Mouse (Mus musculus) naive thymus-derived CD4-positive, alpha-beta T cell, adult 2 months (primary cell): Measurements from ENCODE around the gene Eva1a.

Experiments used
- DNase-seq: peaks from one replicate; pipeline ENCODE4 v3.0.0-alpha.2; 2011; ENCODE audit warnings: low read depth

Eva1a gene

DNA sequence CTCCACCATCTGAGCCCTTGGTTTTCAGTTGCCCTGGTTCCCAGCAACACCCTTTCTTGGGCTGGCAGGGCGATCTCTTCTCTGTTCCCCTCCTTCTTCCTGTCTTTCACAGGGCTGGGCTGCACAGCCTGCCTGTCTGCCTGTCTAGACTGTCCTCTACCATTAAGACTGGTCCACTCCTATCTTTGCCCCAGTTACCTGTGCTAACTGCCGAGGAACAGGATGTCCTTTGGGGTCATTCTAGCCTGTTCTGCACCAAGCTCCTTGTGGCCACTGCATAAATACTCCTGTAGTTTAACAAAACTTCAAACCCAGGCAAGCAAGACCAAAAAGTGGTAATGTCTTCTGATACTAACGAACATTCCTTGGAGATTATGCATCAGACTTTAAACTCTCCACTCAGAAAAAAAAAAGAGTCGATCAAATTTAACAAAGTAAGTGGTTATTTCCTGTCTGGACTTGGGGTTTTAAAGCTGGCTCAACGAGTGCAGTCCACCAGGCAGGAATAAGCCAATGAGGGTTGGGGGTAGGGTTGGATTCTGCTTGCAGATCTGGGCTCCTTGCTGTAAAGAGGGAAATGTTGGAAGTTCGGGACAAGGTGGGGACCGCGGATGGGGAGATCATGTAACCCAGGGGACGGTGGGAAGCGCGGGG, at the start of gene Eva1a:
Gene Eva1a, plus strand, starts transcription at position 210 of the 654 bp plus-strand sequence.
- no peak for DNase-seq

DNA sequence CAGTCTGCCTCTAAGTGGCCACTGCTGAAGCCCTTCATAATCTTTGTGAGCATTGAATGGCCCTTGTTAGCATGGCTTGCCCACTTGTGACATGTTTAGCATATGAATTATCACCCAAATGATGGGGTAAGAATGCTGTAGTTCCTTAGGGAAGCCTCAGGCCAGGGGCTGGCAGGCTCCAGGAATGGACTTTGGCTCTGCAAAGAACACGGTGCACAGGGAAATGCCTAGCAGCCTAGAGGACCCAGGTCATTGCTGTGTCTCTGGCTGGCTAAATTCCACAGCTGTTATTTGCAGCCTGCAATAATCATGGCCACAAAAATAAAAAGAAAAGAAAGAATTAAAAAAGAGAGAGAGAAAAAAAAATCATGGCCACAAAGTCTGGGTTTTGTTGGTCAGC, 28.5 kb upstream of the Eva1a start:
- no peak for DNase-seq

DNA sequence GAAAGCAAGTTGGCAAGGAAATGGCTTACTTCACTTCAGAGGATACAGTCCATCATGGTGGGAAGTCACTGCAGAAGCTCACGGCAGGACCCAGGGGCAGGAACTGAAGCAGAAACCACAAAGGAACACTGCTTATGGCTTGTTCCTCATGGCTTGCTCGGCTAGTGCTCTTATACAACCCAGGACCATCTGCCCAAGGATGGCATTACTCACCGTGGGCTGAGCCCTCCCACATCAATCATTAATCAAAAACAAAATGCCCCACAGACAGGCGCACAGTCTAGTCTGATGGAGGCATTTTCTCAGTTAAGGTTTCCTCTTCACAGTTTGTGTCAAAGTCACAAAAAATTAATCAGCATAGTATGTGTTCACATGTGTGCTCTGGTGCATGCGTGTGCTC, 19.8 kb upstream of the Eva1a start:
- DNase-seq = no peak

DNA sequence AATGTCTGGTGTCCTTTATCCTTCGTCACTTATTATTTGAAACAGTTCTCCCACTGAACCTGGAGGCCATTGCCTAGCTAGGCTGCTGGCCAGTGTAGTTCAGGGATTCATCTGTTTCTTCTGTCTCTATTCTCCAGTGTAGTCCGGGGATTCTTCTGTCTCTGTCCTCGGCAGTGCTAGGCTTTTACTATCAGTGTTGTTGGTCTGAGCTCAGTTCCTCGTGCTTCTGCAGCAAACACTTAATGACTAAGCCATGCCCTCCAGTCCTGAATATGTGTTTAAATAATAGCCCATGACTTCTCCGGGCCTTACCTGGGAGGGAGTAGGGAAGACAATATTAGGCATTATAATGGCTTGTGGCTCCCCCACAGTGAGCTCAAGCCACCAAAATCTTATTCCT, 19.3 kb upstream of the Eva1a start:
- DNase-seq = no peak

DNA sequence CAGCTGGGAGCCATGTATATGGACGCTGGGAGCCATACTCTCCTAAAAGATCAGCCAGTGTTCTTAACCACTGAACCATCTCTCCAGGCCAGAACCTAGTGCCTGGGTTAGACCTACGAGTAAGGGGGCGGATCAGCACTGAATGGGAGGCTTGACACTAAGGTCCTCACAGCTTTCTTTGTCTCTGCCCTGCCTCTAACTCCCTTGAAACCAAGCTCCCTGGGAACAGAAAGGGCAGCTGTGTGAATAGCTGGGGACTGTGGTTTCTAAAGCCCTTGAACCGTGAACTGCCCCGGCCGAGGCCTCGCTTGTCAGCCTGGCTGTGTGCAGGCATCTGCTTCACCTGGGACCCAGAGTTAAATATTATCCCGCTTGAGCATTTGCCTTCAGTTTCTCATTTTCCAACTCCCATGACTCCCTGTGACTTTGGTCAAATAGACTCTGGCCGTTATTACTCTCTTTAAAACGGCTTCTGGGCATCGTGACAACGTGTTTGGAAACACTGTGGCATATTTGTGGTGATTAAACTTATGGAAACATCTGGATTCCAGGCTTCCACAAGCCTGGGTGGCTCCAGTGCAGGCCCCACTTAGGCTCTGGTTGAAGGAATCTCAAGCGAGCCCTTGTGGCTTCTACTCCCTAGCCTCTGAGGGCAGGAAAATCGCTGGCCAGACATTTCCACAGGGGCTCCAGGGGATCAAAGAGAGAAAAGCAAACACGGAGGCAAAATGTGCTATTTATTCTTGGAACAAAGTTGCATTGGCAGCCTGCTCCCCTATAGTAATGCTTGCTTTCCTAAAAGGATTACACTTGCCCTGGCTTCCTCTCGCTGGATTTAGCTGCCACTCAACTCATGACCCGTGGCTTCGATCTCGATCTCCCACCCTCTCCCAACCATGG, 11.0 kb upstream of the Eva1a start:
- no peak for DNase-seq

GRCm38 (mm10) chr6:82030511-82030884, 10.3 kb upstream of the Eva1a start:
- no peak for DNase-seq

DNA sequence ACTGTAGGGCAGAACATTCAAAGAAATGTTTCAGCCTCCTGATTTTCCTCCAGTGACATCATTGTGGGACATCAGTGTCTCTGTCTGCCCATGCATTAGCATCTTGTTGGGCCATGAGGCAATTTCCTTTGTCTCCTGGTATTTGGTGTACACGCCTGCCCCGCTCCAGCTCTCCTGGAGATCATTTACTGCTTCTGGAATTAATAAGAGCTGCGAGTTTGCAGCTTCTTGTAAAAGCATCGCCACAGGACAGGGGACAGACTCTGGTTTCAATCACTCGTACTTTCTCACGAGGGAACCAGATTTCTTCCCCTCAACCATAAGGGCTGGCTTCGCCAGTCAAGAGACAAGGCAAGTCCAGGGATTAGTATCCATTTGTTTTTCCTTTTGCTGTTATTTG, 3.6 kb upstream of the Eva1a start:
- no peak for DNase-seq

GRCm38 (mm10) chr6:82039193-82039592, 1.6 kb upstream of the Eva1a start:
- DNase-seq = no peak

- DNase-seq = no peak
Measured at GRCm38 (mm10) chr6:82039968-82040367, 875 bp upstream of the Eva1a start.

DNA sequence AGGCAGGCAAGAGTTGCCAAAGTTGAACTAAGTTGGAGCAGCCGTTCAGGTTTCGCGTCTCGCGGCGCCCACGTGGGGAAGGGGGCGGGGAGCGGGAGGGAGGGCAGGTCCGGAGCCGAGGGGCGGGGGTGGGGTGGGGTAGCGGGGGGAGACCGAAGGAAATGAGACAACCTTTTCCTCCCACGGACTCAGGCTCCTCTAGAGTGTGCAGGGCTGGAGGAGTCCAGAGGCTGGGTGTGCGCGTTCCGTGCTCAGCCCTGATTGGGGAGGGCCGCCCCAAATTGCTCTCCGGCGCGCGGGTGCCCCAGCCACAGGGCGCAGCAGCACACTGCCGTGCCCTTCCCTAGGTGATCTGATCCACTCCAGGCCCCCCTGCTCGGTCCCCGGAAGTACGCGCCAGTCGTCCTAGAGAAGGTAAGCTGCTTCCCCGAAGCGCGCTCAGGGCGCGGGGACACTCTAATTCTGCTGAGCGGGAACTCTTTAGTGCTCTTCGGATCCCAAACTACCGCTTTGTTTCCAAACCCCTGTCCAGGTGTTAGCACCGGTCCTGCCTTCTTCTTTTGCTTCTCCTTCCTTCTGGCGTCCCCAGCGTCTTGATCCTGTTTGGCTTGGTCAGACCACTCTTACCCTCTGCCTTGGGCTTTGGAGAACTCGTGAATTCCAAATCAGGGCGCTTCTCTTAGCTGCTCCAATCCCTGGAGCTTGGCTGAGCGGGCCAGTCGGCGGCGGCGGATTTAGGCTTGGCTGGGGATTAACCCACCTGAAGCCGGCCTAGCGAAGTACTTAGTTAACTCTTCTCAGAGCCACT, 849 bp downstream of the Eva1a start:
- DNase-seq = no peak

DNA sequence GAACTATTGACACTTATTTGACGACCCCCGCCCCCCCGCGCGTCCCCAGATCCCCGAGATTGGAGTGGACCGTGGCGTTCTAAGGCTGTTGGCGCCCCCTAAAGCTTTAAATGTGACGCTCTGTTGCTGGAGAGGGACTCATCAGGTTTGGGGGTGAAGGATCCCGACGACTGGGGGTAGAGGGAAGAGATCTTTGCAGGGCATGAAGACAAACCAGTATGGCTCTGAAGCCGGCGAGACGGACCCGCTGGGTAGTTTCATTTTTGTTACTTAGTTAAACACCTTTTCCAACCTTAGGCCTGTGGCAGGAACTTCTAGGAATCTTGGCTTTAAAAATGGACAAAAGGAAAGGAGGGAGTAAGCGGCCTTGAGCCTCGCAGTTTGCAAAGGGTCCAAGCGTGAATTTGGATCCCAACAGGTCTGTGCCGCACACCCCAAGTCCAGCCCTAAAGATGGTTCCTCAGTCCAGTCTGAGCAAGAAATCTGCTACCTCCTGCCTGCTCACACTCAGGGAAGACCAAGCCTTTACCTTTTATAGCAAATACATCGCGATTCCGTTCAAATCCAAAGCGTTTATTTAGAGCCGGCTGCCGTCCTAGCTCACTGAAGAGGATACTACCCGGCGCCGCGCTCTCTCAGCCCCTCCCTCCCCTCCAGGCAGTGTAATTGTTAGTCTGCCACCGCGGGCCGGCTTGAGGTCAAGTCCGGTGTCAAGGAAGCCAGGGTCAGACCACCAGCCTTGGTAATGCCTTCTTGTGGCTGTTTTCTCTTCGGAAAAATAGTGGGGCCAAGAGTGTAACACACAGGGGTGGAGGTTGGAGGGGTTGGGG, 1.7 kb downstream of the Eva1a start:
- no peak for DNase-seq

- DNase-seq = no peak
Measured at GRCm38 (mm10) chr6:82043634-82044033, 2.8 kb downstream of the Eva1a start.

GRCm38 (mm10) chr6:82044509-82044908, 3.7 kb downstream of the Eva1a start:
- DNase-seq = no peak

GRCm38 (mm10) chr6:82047977-82048376, 7.1 kb downstream of the Eva1a start:
- DNase-seq = no peak

GRCm38 (mm10) chr6:82050201-82050600, 9.4 kb downstream of the Eva1a start:
- no peak for DNase-seq

GRCm38 (mm10) chr6:82051569-82051968, 10.7 kb downstream of the Eva1a start:
- no peak for DNase-seq

DNA sequence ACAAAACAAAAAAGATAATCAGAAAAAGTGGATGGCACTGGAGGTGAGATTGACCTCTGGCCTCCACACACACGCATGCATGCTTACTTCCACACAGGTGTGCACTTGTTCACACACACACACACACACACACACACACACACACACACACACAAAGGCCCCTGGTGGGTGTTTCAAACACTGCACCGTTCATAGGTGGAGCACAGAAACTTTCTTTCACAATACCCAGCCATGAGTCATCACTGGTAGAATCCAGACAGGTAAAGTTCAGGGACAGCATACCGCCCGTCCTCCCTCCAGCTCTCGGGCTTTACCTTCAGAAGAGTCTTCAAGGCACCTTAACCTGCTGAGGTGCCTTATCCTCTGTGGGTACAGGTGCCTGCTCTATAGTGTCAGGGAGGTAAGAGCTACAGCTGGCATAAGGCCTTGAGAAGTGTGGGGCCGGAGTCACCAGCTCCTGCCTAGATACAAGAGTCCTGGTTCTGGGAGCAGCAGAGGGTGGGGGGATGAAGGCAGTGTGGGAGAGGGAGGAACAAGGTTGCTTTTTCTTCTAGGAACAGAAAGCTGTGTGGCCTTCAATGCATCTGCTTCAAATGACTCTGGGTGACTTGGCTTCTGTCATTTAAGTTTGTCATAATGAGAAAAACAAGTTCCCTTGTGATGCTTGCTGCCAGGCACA, 11.3 kb downstream of the Eva1a start:
- no peak for DNase-seq

- DNase-seq = no peak
Measured at GRCm38 (mm10) chr6:82052726-82053118, 11.9 kb downstream of the Eva1a start.

DNA sequence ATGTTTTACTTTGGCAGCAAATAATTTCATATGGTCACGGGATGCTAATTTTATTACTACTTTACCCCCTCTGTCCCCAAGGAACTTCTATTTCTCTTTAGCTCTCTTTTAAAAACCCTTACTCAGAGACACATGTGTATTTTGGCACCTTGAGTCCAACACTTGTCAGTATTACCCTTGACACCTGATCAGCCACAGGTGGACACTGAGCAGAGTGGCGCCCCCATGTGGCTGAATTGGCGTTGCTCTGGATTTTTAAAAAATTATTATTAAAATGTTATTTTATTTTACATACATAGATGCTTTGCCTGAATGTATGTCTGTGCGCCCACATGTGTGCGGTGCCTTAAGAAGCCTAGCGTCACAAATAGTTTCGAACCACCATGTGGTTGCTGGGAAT, 14.0 kb downstream of the Eva1a start:
- DNase-seq = no peak

DNA sequence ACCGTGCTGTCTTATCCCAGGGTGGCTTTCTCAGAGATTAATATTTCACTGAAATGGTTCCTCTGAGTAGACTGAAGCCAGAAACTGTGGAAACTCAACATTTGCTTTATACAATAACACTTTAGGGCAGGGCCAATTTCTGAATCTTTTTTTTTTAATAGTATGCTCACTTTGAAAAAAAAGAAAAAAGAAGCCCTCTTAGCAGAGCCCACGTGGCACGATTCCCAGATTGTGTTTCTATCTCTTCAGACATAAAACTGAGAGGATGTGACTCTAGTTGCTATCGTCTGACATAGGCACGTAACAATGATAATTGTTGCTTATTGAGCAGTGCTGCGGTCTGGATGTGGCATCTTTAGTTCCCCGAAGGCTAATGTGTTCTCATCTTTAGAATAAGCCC, 19.1 kb downstream of the Eva1a start:
- no peak for DNase-seq

DNA sequence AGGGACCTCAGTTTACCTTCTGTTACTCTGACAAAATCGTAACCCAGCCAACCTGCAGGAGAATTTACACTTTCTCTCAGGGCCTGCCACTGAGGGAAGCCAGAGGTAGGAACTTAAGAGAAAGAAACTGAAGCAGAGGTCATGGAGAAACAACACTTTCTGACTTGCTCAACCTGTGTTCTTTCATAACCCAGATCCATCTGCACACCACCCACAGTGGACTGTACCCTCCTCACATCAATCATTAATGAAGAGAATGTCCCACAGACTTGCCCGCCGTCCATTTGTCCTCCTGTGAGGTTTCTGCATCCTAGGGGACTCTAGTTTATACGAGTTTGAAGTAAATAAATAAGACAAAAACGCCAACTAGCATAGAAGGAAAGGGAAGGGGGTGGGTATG, 24.4 kb downstream of the Eva1a start:
- DNase-seq = no peak
